Mouse (Mus musculus) forebrain, embryonic 14.5 days (tissue): Measurements from ENCODE around the gene Nrp1. TPM values are rescaled to one million over a fixed set of nuclear protein-coding genes. Genes with fewer than 3 reads are reported as not detected.

Experiments used
- ATAC-seq: fragments of 200-750 bp; cut with Nextera tagmentation; 2 replicates; pipeline ENCODE4 v1.8.0; 2017; ENCODE audit warnings: mild to moderate bottlenecking, moderate library complexity
- DNase-seq: peaks from one replicate; pipeline ENCODE4 v3.0.0-alpha.2; 2015; ENCODE audit warnings: low spot score
- H3K27ac ChIP-seq: fragments of 300-500 bp; sonication (generic); 2 replicates; pipeline ENCODE4 v1.5.1; 2014; ENCODE audit warnings: low read depth, mild to moderate bottlenecking, control low read depth, low read length, moderate library complexity
- H3K27me3 ChIP-seq: fragments of 300-500 bp; sonication (generic); replicated peaks from 2 replicates; pipeline ENCODE4 v1.6.1; 2014; ENCODE audit warnings: low read length, control low read depth, mixed read lengths; ENCODE audit not compliant: control insufficient read depth, insufficient read depth
- H3K36me3 ChIP-seq: fragments of 300-500 bp; sonication (generic); 2 replicates; pipeline ENCODE4 v1.6.1; 2014; ENCODE audit warnings: low read length, control low read depth; ENCODE audit not compliant: control insufficient read depth, insufficient read depth
- H3K4me1 ChIP-seq: fragments of 300-500 bp; sonication (generic); 2 replicates; pipeline ENCODE4 v1.6.1; 2014; ENCODE audit warnings: antibody characterized with exemption, low read length, control low read depth; ENCODE audit not compliant: control insufficient read depth, insufficient read depth
- H3K4me2 ChIP-seq: fragments of 300-500 bp; sonication (generic); 2 replicates; pipeline ENCODE4 v1.6.1; 2014; ENCODE audit warnings: mild to moderate bottlenecking, control low read depth, low read length
- H3K4me3 ChIP-seq: fragments of 300-500 bp; sonication (generic); 2 replicates; pipeline ENCODE4 v1.5.1; 2014; ENCODE audit warnings: low read depth, low read length, control low read depth
- H3K9ac ChIP-seq: fragments of 300-500 bp; sonication (generic); 2 replicates; pipeline ENCODE4 v1.6.1; 2014; ENCODE audit warnings: mild to moderate bottlenecking, low read length, control low read depth, moderate library complexity
- H3K9me3 ChIP-seq: fragments of 300-500 bp; sonication (generic); replicated peaks from 2 replicates; pipeline ENCODE4 v1.6.1; 2016; ENCODE audit warnings: low read length, control low read depth, mixed read lengths; ENCODE audit not compliant: control insufficient read depth
- WGBS: fragments of 180-500 bp; shearing (Covaris S2); extraction: QIAGEN DNeasy Blood & Tissue Kit; methylation state at CpG from one replicate; pipeline ENCODE4 v1.1.7; 2014; 5-methylcytosine and 5-hydroxymethylcytosine counted together
- polyA plus RNA-seq: library from polyadenylated mRNA; unstranded; fragments of >200 nt; fragmentation: Nextera tagmentation; extraction: Ambion mirVana; gene quantifications from 2 replicates; pipeline ENCODE4 v1.2.1, GENCODE M21; 2014

Nrp1 gene
- polyA plus RNA-seq, 1 experiment from 2014 or later = 57.9 TPM

GRCm38 (mm10) chr8:128361343-128361870 lies 3.0 kb downstream of the Nrp1 start:
- Histone ChIP-seq H3K27ac (no peak overlapping the region; the same call in 1 of the 2 replicates), H3K4me1 (peaks cover 14% of the 10 kb centered on the region), H3K36me3 (0 out of 2 replicates have a peak, but pooled peaks cover 2% of the 10 kb centered on the region), H3K4me3 (peak overlapping the region; percentile 69), H3K4me2 (peak overlapping the region; percentile 90), H3K9ac (peak overlapping the region; percentile 89; the same call in 1 of the 2 replicates), H3K9me3 (no peaks in the 10 kb centered on the region), H3K27me3 (no peaks in the 10 kb centered on the region)
- 22% methylated on average over 5 of the region's 5 CpGs for WGBS
- ATAC-seq = no peak
- peak; percentile 44 for DNase-seq

GRCm38 (mm10) chr8:128362940-128363595 lies 4.7 kb downstream of the Nrp1 start:
- H3K4me1 ChIP-seq = peaks cover 6% of the 10 kb centered on the region
- H3K36me3 ChIP-seq = 0 out of 2 replicates have a peak, but pooled peaks cover 2% of the 10 kb centered on the region
- no peaks in the 10 kb centered on the region for H3K9me3 ChIP-seq
- ATAC-seq (no peak), DNase-seq (peak; percentile 90)
- H3K4me2 ChIP-seq = peak overlapping the region; percentile 90
- H3K27ac ChIP-seq = no peak overlapping the region
- no peaks in the 10 kb centered on the region for H3K27me3 ChIP-seq
- H3K4me3 ChIP-seq = peak overlapping the region; percentile 69
- 9% methylated on average over 11 of the region's 11 CpGs for WGBS
- peak overlapping the region; percentile 18; the same call in 1 of the 2 replicates for H3K9ac ChIP-seq

GRCm38 (mm10) chr8:128370496-128370895 lies 12.1 kb downstream of the Nrp1 start:
- WGBS = 49% methylated on average over 4 of the region's 4 CpGs
- no peak overlapping the region for H3K27ac ChIP-seq
- no peak overlapping the region for H3K4me3 ChIP-seq
- H3K27me3 ChIP-seq = no peaks in the 10 kb centered on the region
- no peak overlapping the region for H3K9ac ChIP-seq
- H3K4me1 ChIP-seq = peaks cover 16% of the 10 kb centered on the region; the same call in 1 of the 2 replicates
- ATAC-seq (no peak), DNase-seq (no peak)
- 0 out of 2 replicates have a peak, but pooled peaks cover under 1% of the 10 kb centered on the region for H3K36me3 ChIP-seq
- no peak overlapping the region for H3K4me2 ChIP-seq
- no peaks in the 10 kb centered on the region for H3K9me3 ChIP-seq

GRCm38 (mm10) chr8:128371026-128371425 lies 12.6 kb downstream of the Nrp1 start:
- H3K9ac ChIP-seq = no peak overlapping the region
- 67% methylated on average over 6 of the region's 6 CpGs for WGBS
- no peak overlapping the region for H3K4me3 ChIP-seq
- no peaks in the 10 kb centered on the region for H3K27me3 ChIP-seq
- no peak overlapping the region for H3K4me2 ChIP-seq
- DNase-seq = no peak
- peaks cover 15% of the 10 kb centered on the region; the same call in 1 of the 2 replicates for H3K4me1 ChIP-seq
- H3K9me3 ChIP-seq = no peaks in the 10 kb centered on the region
- no peak overlapping the region for H3K27ac ChIP-seq
- no peak for ATAC-seq
- H3K36me3 ChIP-seq = no peaks in the 10 kb centered on the region

- Histone ChIP-seq H3K27me3 (no peaks in the 10 kb centered on the region), H3K4me2 (no peak overlapping the region), H3K27ac (no peak overlapping the region), H3K4me1 (peaks cover 15% of the 10 kb centered on the region; the same call in 1 of the 2 replicates), H3K4me3 (no peak overlapping the region), H3K9ac (no peak overlapping the region), H3K9me3 (no peaks in the 10 kb centered on the region), H3K36me3 (no peaks in the 10 kb centered on the region)
- ATAC-seq = no peak
- WGBS = 80% methylated on average over 3 of the region's 3 CpGs
- DNase-seq = no peak
These were observed 13.4 kb downstream of the Nrp1 start for GRCm38 (mm10) chr8:128371789-128372188.

GRCm38 (mm10) chr8:128372724-128373123 lies 14.3 kb downstream of the Nrp1 start:
- Histone ChIP-seq H3K9me3 (no peaks in the 10 kb centered on the region), H3K27ac (peak overlapping the region; percentile 35; the same call in 1 of the 2 replicates), H3K27me3 (no peaks in the 10 kb centered on the region), H3K9ac (no peak overlapping the region), H3K36me3 (no peaks in the 10 kb centered on the region), H3K4me3 (no peak overlapping the region), H3K4me2 (no peak overlapping the region), H3K4me1 (peaks cover 15% of the 10 kb centered on the region; the same call in 1 of the 2 replicates)
- WGBS = 42% methylated on average over 5 of the region's 5 CpGs
- peak; percentile 67 for DNase-seq
- 0 out of 2 replicates have a peak, but pooled peaks have one; percentile 34 for ATAC-seq

GRCm38 (mm10) chr8:128373418-128373817 lies 15.0 kb downstream of the Nrp1 start:
- DNase-seq (no peak), ATAC-seq (no peak)
- Histone ChIP-seq H3K27ac (no peak overlapping the region), H3K4me1 (peaks cover 15% of the 10 kb centered on the region; the same call in 1 of the 2 replicates), H3K27me3 (no peaks in the 10 kb centered on the region), H3K4me2 (no peak overlapping the region), H3K9me3 (no peaks in the 10 kb centered on the region), H3K4me3 (no peak overlapping the region), H3K9ac (no peak overlapping the region), H3K36me3 (no peaks in the 10 kb centered on the region)
- WGBS = 93% methylated on average over 6 of the region's 6 CpGs

- Histone ChIP-seq H3K27ac (no peak overlapping the region), H3K9ac (no peak overlapping the region), H3K27me3 (no peaks in the 10 kb centered on the region), H3K4me2 (no peak overlapping the region), H3K9me3 (no peaks in the 10 kb centered on the region), H3K4me3 (no peak overlapping the region), H3K36me3 (no peaks in the 10 kb centered on the region), H3K4me1 (peaks cover 20% of the 10 kb centered on the region; the same call in 1 of the 2 replicates)
- WGBS = 18% methylated on average over 4 of the region's 4 CpGs
- DNase-seq (peak; percentile 53), ATAC-seq (no peak)
These were observed 16.9 kb downstream of the Nrp1 start for GRCm38 (mm10) chr8:128375291-128375690.

- peak; percentile 39 for DNase-seq
- H3K27me3 ChIP-seq = no peaks in the 10 kb centered on the region
- 6% methylated on average over 3 of the region's 3 CpGs for WGBS
- no peak overlapping the region for H3K4me3 ChIP-seq
- no peaks in the 10 kb centered on the region for H3K9me3 ChIP-seq
- H3K9ac ChIP-seq = no peak overlapping the region
- no peaks in the 10 kb centered on the region for H3K36me3 ChIP-seq
- H3K4me1 ChIP-seq = peaks cover 15% of the 10 kb centered on the region
- no peak for ATAC-seq
- H3K27ac ChIP-seq = no peak overlapping the region
- no peak overlapping the region for H3K4me2 ChIP-seq
These were observed 24.8 kb downstream of the Nrp1 start for GRCm38 (mm10) chr8:128383176-128383575.
